20 mouse cellular contexts compared by ENCODE assay signal in the genomic region with DNA sequence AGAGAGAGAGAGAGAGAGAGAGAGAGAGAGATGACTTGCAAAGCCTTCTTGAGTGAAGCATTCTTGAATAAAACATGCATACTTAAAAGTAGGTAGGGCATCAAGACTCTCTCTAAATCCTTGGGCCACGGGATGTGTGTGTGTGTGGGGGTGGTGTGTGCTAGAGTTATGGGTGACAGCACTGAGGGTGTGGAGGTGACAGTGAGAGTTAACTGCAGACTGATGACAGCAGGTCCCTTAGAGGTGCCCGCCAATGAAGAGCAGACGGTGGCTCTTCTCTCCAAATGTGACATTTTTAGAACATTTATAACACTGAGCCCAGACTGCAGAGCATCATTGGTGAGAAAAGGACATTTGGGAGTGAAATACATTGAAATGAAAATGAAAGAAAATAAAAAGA.
DNase-seq lines count a peak whose midpoint lies in the region; ATAC-seq and TF ChIP-seq lines count a peak whose summit lies in the region.
"Had no signal": no experiment of that assay in that cellular context is flagged by ENCODE, and none has a peak within 500 bp of the region (broad histone marks: within the 10 kb centered on the region; RNA-seq: fewer than 3 reads in every experiment).

No protein-coding gene starts in this region.

- no peaks in the 10 kb centered on the region for H3K27me3 ChIP-seq in intestine, embryonic 14.5 days (replicated peaks; ENCODE audit: control insufficient read depth, insufficient read depth, low read length)
- H3K27me3 ChIP-seq in intestine, postnatal 0 days (replicated peaks; ENCODE audit: control insufficient read depth, insufficient read depth, low read length) = no peaks in the 10 kb centered on the region
- H3K27me3 ChIP-seq: midbrain, embryonic 15.5 days; neural tube, embryonic 12.5 days; stomach, embryonic 15.5 days had no signal

- no peak overlapping the region for H3K9ac ChIP-seq in intestine, embryonic 14.5 days (ENCODE audit: low read length)
- H3K9ac ChIP-seq in intestine, postnatal 0 days (ENCODE audit: low read depth, low read length) = no peak overlapping the region
- H3K9ac ChIP-seq: midbrain, embryonic 15.5 days; neural tube, embryonic 12.5 days; stomach, embryonic 15.5 days had no signal

- 83% methylated on average over 3 of the region's 3 CpGs for WGBS in intestine, embryonic 14.5 days
- 85% methylated on average over 3 of the region's 3 CpGs for WGBS in intestine, postnatal 0 days

- no peaks in the 10 kb centered on the region for H3K36me3 ChIP-seq in intestine, embryonic 14.5 days (ENCODE audit: control insufficient read depth, insufficient read depth, low read length)
- no peaks in the 10 kb centered on the region for H3K36me3 ChIP-seq in intestine, postnatal 0 days (ENCODE audit: control insufficient read depth, insufficient read depth)
- H3K36me3 ChIP-seq: midbrain, embryonic 15.5 days; neural tube, embryonic 12.5 days; stomach, embryonic 15.5 days had no signal

- H3K4me2 ChIP-seq in intestine, embryonic 14.5 days (ENCODE audit: low read length) = no peak overlapping the region
- no peak overlapping the region for H3K4me2 ChIP-seq in intestine, postnatal 0 days (replicated peaks; ENCODE audit: low read depth)
- H3K4me2 ChIP-seq: heart, embryonic 11.5 days; midbrain, embryonic 15.5 days; neural tube, embryonic 12.5 days; stomach, embryonic 15.5 days had no signal

- DNase-seq in cerebellum, adult 11 months = no peak
- DNase-seq in intestine, embryonic 14.5 days (ENCODE audit: low spot score) = peak; percentile 12
- peak; percentile 51 for DNase-seq in cerebellum, adult 9-11 months
- DNase-seq in layer of hippocampus, adult 9-10 months (ENCODE audit: low spot score) = peak; percentile 42
- no peak for DNase-seq in gastrocnemius, postnatal 36 days
- no peak for DNase-seq in thymus, postnatal 14 days
- DNase-seq: adrenal gland, postnatal 14 days; heart, postnatal 14 days; kidney, adult 18-20 months; kidney, postnatal 4 days; thymus, adult 2 months had no signal

- intact Hi-C loops in gastrocnemius, postnatal 36 days (cut with DNase I) = no loop called here

- no peak overlapping the region for H3K4me3 ChIP-seq in intestine, embryonic 14.5 days (ENCODE audit: low read depth, low read length)
- no peak overlapping the region for H3K4me3 ChIP-seq in intestine, postnatal 0 days (ENCODE audit: low read depth, low read length)
- H3K4me3 ChIP-seq: midbrain, embryonic 15.5 days; neural tube, embryonic 12.5 days; stomach, embryonic 15.5 days had no signal

- ATAC-seq in cerebellum, adult (ENCODE audit: insufficient number of reproducible peaks, low FRiP score, low TSS enrichment) = peak; percentile 71
- ATAC-seq in intestine, embryonic 14.5 days (replicated peaks; ENCODE audit: low FRiP score, low TSS enrichment, low read depth) = no peak
- no peak for ATAC-seq in intestine, postnatal 0 days
- ATAC-seq: forebrain, embryonic 14.5 days; lung, postnatal 0 days; midbrain, embryonic 15.5 days had no signal

- no peaks in the 10 kb centered on the region for H3K4me1 ChIP-seq in intestine, embryonic 14.5 days (replicated peaks; ENCODE audit: control insufficient read depth, insufficient read depth, low read length)
- H3K4me1 ChIP-seq in intestine, postnatal 0 days (replicated peaks; ENCODE audit: control insufficient read depth, insufficient read depth, low read length) = no peaks in the 10 kb centered on the region
- H3K4me1 ChIP-seq: midbrain, embryonic 15.5 days; neural tube, embryonic 12.5 days; stomach, embryonic 15.5 days had no signal

- no peak overlapping the region for H3K27ac ChIP-seq in intestine, embryonic 14.5 days (ENCODE audit: low read depth)
- H3K27ac ChIP-seq in intestine, postnatal 0 days (ENCODE audit: low read depth, low read length) = no peak overlapping the region
- H3K27ac ChIP-seq: macrophage; midbrain, embryonic 15.5 days; neural tube, embryonic 12.5 days; stomach, embryonic 15.5 days had no signal

- H3K9me3 ChIP-seq in intestine, embryonic 14.5 days (ENCODE audit: control insufficient read depth, low read length) = no peaks in the 10 kb centered on the region
- H3K9me3 ChIP-seq in intestine, postnatal 0 days (ENCODE audit: control insufficient read depth) = no peaks in the 10 kb centered on the region
- H3K9me3 ChIP-seq: midbrain, embryonic 15.5 days; stomach, embryonic 15.5 days had no signal

- no peak for TF ChIP-seq CTCF in intestine, postnatal 0 days (IDR thresholded peaks at IDR 0.05; ENCODE audit: low read depth)

Comparison
In these comparisons a context has a peak if more than half of its experiments do, and no peak if none do; other contexts are left out.
1. DNase-seq: peak in intestine, embryonic 14.5 days (single experiment), cerebellum, adult 9-11 months (single experiment) and layer of hippocampus, adult 9-10 months (single experiment); none in cerebellum, adult 11 months (single experiment), gastrocnemius, postnatal 36 days (0 of 2) and thymus, postnatal 14 days (single experiment).